Mouse (Mus musculus): ENCODE data around the gene Serping1.

- TF ChIP-seq POLR2A (IDR thresholded peaks at IDR 0.05; ENCODE audit: control insufficient read depth, extremely low read depth, insufficient read depth, low read length, poor library complexity) (no peak), CTCF (IDR thresholded peaks at IDR 0.05; ENCODE audit: borderline replicate concordance, control insufficient read depth, extremely low read depth, insufficient read depth, low read length, poor library complexity) (no peak)
Measured at GRCm38 (mm10) chr2:84800304-84800703, 25.1 kb upstream of the Serping1 start.

Data from thymus, adult 2 months (tissue).